Mouse (Mus musculus) frontal cortex, postnatal 10 days (tissue): ENCODE data around the gene Pdpr.
A peak's percentile ranks its signal among the peaks of the same experiment; 100 is the strongest.
"Not testable (repeated sequence)": the region's sequence is repeated elsewhere in the genome, so short reads cannot be mapped to it uniquely, and the experiment has no call there.

ENCODE experiments used
- DNase-seq, 2 experiments: peaks; one replicate each; pipeline ENCODE4 v3.0.0; 2022; ENCODE audit warnings: low spot score in 2 of 2, mixed read lengths in 1 of 2

Pdpr gene

DNA sequence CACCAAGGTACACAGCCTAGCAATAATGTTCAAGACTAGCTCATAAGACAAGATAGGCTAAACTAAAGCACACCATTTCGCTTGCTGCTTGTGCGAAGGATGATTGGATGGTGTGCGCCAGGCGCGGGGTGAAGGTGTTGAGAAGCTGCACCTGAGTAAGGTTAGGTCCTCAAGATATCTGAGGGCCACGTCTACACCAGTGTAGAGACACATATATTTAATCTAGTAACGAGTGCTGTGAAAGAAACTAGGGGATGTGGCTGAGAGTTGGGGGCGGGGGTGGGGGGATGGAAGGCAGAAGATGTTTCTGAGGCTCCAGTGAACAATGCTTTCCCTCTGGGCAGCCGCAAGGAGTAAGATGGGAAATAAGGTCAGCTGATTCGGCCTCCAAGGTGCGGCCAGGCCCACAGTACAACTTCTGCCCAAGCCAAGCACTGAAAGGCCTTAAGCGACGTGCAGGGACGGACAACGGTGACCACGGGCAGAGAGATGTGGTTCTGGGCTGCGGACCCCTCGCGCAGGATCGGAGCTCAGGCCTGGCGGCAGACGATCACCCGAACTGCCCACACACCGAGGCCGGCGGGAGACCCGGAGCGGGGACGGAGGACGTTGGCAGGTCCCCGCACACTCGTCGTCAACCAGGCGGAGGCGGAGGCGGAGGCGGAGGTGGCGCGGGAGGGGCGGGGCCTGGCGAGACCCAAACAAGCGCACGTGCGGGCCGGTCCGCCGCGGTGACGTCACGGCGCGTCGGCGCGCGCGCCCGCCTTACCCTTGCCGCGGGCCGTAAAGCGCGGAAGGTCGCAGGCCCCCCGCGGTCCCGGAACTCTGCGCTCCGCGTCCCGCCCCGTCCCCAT is at the start of gene Pdpr:
Gene Pdpr (plus strand): TSS at position 766 of the 854 bp plus-strand sequence.
- DNase-seq, result peak; percentile 87 to 90

DNA sequence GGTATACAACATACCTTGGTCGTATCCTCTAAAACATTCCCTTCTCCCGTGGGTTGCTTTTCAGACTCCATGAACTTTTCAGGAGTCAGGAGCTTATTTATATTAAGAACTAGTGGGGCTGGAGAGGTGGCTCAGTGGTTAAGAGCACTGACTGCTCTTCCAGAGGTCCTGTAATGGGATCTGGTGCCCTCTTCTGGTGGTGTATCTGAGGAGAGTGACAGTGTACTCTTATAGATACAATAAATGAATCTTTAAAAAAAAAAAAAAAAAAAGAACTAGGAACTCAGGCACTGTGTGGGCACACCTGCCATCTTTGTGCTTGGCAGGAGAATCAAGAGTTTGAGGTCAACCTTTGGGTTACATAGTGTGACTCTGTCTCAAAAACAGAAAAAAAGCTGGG is 45.7 kb upstream of the Pdpr start:
- no peak for DNase-seq

DNA sequence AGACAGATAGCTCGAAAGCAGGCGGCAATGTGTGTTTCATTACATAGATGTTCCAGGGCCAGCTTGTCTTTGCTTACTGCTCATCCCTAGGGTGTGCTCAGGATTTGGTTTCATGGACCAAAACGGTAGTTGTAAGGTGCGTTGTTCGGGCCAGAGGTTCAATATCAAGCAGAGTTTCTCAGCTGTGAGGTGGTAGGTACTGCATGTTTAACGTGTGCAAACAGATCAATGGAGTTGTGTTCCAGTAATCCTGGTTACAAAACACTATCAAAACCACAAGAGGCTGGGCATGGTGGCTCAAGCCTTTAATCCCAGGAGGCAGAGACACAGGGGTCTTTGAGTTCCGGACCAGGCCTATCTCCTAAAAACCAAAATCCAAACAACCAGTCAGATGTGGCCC is 45.3 kb upstream of the Pdpr start:
- DNase-seq, result no peak

DNA sequence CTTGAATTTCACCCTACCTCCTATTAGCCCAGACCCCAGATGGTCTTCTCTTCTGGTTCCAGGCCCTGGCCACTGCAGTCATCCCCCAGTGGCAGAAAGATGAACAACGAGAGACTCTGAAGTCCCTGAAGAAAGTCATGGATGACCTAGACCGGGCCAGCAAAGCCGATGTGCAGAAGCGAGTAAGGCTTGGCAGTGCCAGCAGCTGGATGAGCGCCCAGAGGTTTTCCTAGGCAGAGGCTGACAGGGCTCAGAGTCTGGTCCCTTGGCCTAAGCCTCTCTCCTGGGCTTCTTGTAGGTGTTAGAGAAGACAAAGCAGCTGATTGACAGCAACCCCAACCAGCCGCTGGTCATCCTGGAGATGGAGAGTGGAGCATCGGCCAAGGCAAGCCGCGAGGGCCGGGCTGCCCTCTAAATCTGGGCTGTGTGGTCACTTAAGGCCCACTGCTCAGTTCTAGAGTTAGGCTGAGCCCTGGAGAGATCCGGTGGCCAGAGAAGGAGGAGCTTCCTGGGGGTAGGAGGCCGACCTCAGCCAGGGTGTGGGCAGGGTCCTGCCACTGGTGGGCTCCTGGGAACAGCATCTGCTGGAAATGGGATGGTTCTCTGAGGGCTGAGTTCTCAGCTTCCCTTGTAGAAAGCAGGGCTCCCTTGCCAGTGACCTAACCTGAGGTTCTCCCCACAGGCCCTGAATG is 40.5 kb upstream of the Pdpr start:
- DNase-seq, result no peak

GRCm38 (mm10) chr8:111055031-111055634 is 39.3 kb upstream of the Pdpr start:
- no peak for DNase-seq

- DNase-seq, result no peak
Measured at GRCm38 (mm10) chr8:111055661-111056060, 38.8 kb upstream of the Pdpr start.

GRCm38 (mm10) chr8:111056158-111056663 is 38.2 kb upstream of the Pdpr start, which contains the start of gene Exosc6:
Gene Exosc6 (plus strand): TSS chr8:111056339.
- DNase-seq, result peak; percentile 85 to 91

GRCm38 (mm10) chr8:111056691-111057293 is 37.6 kb upstream of the Pdpr start:
- peak; percentile 37 to 39 for DNase-seq

GRCm38 (mm10) chr8:111058946-111059572 is 35.4 kb upstream of the Pdpr start:
- no peak for DNase-seq

- no peak for DNase-seq
Measured at GRCm38 (mm10) chr8:111061688-111062071, 32.8 kb upstream of the Pdpr start.

DNA sequence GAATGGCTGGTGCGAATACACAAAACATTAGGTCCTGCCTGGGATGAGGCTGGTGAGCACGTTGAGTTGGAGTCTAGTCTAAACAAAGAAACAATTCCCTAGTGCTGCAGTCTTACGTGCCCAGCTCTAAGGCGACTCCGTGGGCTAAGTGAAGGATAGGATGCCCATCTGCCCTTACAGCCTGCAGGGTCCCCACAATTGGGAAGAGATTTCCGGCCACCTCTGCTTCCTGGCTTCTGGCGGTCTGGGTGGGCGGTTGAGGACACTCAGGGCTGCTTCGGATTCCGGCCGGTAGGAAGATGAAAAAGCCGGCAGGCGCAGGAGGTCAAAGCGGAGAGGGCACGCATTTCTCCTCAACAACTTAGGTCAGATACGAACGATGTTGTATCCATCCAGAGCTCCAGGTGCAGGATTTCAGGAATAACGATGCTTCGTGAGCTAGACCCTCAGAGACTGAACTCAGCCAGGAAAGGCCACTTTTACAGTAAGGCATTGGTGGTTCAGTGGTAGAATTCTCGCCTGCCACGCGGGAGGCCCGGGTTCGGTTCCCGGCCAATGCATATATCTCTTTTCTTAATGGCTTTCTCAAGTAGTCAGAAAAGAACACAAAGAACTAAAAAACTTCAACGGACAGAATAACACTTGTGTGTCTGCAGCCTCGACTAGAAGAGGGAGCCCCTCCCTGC is 32.2 kb upstream of the Pdpr start:
- peak; percentile 77 to 89 for DNase-seq

DNA sequence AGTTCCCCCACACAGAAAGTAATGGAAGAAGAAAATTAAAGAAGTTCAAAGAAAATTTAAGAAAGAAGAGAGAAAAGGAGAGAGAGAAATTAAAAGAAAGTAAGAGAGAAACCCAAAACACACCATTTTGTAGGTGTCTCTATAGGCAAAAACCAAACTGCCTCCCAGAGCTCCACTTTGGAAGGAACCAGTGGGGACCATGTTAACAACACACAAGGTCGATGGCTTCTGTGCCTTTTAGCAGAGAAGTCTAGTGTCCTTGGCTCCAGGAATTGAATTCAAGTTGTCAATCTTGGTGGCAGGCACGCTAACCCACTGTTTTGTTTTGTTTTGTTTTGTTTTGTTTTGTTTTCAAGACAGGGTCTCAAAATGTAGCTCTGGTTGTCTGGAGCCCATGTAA is 31.5 kb upstream of the Pdpr start:
- no peak for DNase-seq

DNA sequence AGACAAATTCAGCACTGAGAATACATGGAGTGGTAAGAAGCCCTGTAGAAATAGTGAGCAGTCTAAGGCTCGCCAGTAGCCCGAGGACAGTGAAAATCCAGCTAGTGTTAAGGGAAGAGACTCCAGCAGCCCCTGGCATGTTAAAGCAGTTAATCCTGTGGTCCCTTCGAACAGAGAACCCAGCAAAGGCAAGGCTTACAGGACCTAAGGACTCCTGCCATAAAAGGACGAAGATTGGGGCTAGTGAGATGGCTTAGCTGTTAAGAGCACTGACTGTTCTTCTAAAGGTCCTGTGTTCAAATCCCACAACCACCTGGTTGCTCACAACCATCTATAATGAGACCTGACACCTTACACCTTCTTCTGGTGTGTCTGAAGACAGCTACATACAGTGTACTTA is 28.1 kb upstream of the Pdpr start:
- no peak for DNase-seq

DNA sequence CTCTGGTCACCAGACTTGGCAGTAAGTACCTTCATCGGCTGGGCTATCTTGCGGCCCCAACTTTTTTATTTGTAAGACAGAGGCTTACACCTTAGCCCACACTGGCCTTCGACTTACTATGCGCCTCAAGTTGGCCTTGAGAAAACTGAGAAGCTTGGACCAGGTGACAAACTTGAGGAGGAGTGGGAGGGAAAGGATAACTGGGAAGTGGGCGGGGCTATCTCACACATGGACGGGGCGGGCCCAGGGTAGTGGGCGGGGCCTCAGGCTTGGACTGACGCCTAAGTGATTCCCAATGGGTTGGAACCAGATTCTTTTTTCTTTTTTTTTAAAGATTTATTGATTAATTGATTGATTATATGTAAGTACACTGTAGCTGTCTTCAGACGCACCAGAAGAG is 27.0 kb upstream of the Pdpr start:
- DNase-seq, result no peak

DNA sequence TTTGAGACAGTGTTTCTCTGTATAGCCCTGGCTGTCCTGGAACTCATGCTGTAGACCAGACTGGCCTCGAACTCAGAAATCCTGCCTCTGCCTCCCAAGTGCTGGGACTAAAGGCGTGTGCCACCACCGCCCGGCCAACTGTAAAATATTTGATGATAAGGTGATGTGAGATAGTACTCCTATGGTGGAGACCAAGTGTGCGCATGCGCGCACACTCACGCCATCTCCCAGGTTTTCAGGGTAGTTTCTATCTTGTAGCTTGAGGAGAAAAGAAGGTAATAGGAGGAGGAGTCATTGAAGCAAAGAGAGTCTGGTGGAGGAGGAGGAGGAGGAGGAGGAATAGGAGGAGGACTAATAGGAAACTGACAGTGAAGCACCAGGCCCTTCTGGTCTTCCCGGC is 25.8 kb upstream of the Pdpr start:
- not testable (repeated sequence) for DNase-seq

DNA sequence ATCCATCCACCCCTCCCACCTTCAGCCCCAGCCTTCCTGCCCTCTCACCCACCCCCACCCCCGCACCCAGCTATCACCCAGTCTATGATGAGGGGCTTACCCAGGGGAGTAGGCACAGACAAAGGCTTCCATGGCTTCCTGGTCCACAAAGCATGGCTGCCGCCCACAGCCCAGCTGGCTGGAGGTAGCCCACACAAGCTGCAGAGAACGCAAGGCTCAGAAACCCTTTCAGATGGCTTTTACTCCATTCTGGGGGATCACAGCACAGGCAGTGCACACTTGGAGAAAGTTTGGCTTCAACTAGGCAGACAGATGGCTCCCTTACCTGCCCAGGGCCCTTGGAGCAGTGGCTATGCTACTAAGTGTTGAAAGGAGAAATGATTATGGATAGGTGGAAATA is 18.5 kb upstream of the Pdpr start:
- no peak for DNase-seq

GRCm38 (mm10) chr8:111079461-111079860 is 15.0 kb upstream of the Pdpr start:
- DNase-seq, result no peak

GRCm38 (mm10) chr8:111079861-111080271 is 14.6 kb upstream of the Pdpr start:
- no peak for DNase-seq

DNA sequence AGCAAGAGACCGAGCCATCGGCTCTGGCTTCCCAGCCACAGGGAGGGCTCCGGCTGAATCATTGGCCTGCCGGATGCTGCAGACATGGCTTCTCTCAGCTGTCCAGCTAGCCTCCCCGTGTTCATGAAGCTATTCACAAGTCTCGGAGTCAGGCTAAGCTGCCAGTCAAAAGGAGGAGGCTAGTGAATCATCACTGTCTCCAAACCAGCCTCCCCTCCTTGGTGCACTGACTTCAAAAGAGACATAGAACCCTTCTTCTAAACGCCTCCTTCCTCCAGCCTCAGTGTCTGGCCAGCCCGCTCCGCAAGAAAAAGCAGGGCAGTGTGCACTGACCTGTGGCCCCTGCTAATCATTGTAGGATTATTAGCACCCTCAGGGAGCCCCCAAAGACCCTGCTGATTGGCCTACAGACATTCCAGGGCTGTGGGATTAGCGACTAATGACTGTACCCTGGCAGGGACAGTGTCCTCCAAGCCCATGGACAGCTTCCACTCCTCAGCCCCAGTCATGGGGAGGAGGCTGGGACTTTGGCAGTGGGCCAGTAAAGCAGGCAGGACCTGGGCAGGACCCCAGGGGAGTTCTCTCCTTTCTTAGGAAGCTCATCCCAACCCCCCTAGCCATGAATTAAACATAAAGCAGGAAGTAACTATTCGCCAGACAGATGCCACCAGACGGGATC is 12.7 kb upstream of the Pdpr start:
- DNase-seq, result no peak

DNA sequence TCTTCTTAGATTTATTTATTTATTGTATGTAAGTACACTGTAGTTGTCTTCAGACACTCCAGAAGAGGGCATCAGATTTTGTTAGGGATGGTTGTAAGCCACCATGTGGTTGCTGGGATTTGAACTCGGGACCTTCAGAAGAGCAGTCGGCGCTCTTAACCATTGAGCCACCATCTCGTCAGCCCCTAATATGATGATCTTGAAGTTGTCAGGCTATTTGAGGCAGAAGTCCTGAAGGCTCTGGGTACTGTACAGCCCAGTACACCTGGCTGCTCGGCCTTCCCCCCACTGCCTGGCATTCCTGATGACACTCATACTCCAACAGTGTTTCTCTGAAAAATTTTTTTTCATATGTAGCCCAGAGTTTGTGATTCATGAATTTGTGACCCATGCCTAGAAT is 10.5 kb upstream of the Pdpr start:
- not testable (repeated sequence) for DNase-seq
